Mouse (Mus musculus) stomach, embryonic 15.5 days (tissue): ENCODE results near the gene Rack1. TPM values are rescaled to one million over a fixed set of nuclear protein-coding genes. Genes with fewer than 3 reads are reported as not detected.
"Not testable (repeated sequence)": the region's sequence is repeated elsewhere in the genome, so short reads cannot be mapped to it uniquely, and the experiment has no call there.

Source experiments
- ATAC-seq: fragments of 200-750 bp; cut with Nextera tagmentation; 2 replicates; pipeline ENCODE4 v1.8.0; 2017; ENCODE audit warnings: low read depth, moderate number of reproducible peaks, moderate TSS enrichment; ENCODE audit not compliant: insufficient read depth, low FRiP score
- H3K27ac ChIP-seq: fragments of 300-500 bp; sonication (generic); 2 replicates; pipeline ENCODE4 v1.5.1; 2015; ENCODE audit warnings: mild to moderate bottlenecking, inconsistent platforms
- H3K27me3 ChIP-seq: fragments of 300-500 bp; sonication (generic); replicated peaks from 2 replicates; pipeline ENCODE4 v1.6.1; 2015; ENCODE audit warnings: inconsistent platforms
- H3K36me3 ChIP-seq: fragments of 300-500 bp; sonication (generic); 2 replicates; pipeline ENCODE4 v1.6.1; 2015; ENCODE audit warnings: inconsistent platforms
- H3K4me1 ChIP-seq: fragments of 300-500 bp; sonication (generic); 2 replicates; pipeline ENCODE4 v1.6.1; 2015; ENCODE audit warnings: inconsistent platforms
- H3K4me2 ChIP-seq: fragments of 300-500 bp; sonication (generic); 2 replicates; pipeline ENCODE4 v1.6.1; 2015; ENCODE audit warnings: mild to moderate bottlenecking, inconsistent platforms
- H3K4me3 ChIP-seq: fragments of 300-500 bp; sonication (generic); replicated peaks from 2 replicates; pipeline ENCODE4 v1.5.1; 2015; ENCODE audit warnings: inconsistent platforms
- H3K9ac ChIP-seq: fragments of 300-500 bp; sonication (generic); 2 replicates; pipeline ENCODE4 v1.6.1; 2015; ENCODE audit warnings: inconsistent platforms
- H3K9me3 ChIP-seq: fragments of 300-500 bp; sonication (generic); 2 replicates; pipeline ENCODE4 v1.6.1; 2016; ENCODE audit warnings: inconsistent platforms
- WGBS: fragments of 180-500 bp; shearing (Covaris S2); methylation state at CpG from one replicate; pipeline ENCODE4 v1.1.7; 2015; 5-methylcytosine and 5-hydroxymethylcytosine counted together
- polyA plus RNA-seq: library from polyadenylated mRNA; unstranded; fragments of >200 nt; fragmentation: Nextera tagmentation; extraction: Ambion mirVana; gene quantifications from 2 replicates; pipeline ENCODE4 v1.2.1, GENCODE M21; 2015

The Rack1 gene
- polyA plus RNA-seq, 1 experiment from 2014 or later: 732 TPM

GRCm38 (mm10) chr11:48809434-48809830 lies 9.3 kb downstream of the Rack1 start:
- no peaks in the 10 kb centered on the region for H3K27me3 ChIP-seq
- peaks cover 3% of the 10 kb centered on the region; the same call in 1 of the 2 replicates for H3K4me1 ChIP-seq
- H3K4me2 ChIP-seq: no peak overlapping the region
- no peak for ATAC-seq
- peaks cover 54% of the 10 kb centered on the region for H3K36me3 ChIP-seq
- no peak overlapping the region for H3K27ac ChIP-seq
- no peak overlapping the region for H3K9ac ChIP-seq
- WGBS: 51% methylated on average over 4 of the region's 4 CpGs
- no peaks in the 10 kb centered on the region for H3K9me3 ChIP-seq
- H3K4me3 ChIP-seq: no peak overlapping the region

- Histone ChIP-seq H3K4me1 (peaks cover 3% of the 10 kb centered on the region; the same call in 1 of the 2 replicates), H3K9me3 (no peaks in the 10 kb centered on the region), H3K27ac (no peak overlapping the region), H3K9ac (no peak overlapping the region), H3K4me3 (no peak overlapping the region), H3K4me2 (no peak overlapping the region), H3K36me3 (peaks cover 47% of the 10 kb centered on the region), H3K27me3 (no peaks in the 10 kb centered on the region)
- 81% methylated on average over 2 of the region's 2 CpGs for WGBS
- no peak for ATAC-seq
Measured at GRCm38 (mm10) chr11:48810142-48810541, 10.0 kb downstream of the Rack1 start.

GRCm38 (mm10) chr11:48813782-48814181 lies 13.7 kb downstream of the Rack1 start:
- H3K27ac ChIP-seq: no peak overlapping the region
- no peak overlapping the region for H3K4me3 ChIP-seq
- H3K9ac ChIP-seq: no peak overlapping the region
- no peak for ATAC-seq
- H3K27me3 ChIP-seq: no peaks in the 10 kb centered on the region
- peaks cover 22% of the 10 kb centered on the region for H3K36me3 ChIP-seq
- H3K4me2 ChIP-seq: no peak overlapping the region
- H3K9me3 ChIP-seq: no peaks in the 10 kb centered on the region
- peaks cover 18% of the 10 kb centered on the region for H3K4me1 ChIP-seq

- no peak overlapping the region for H3K27ac ChIP-seq
- no peak for ATAC-seq
- 68% methylated on average over 16 of the region's 16 CpGs for WGBS
- H3K4me3 ChIP-seq: peak overlapping the region; percentile 89
- H3K4me2 ChIP-seq: peak overlapping the region; percentile 87
- peak overlapping the region; percentile 22; the same call in 1 of the 2 replicates for H3K9ac ChIP-seq
- no peaks in the 10 kb centered on the region for H3K9me3 ChIP-seq
- no peaks in the 10 kb centered on the region for H3K27me3 ChIP-seq
- H3K36me3 ChIP-seq: peaks cover 15% of the 10 kb centered on the region
- H3K4me1 ChIP-seq: peaks cover 19% of the 10 kb centered on the region
Measured at GRCm38 (mm10) chr11:48815851-48816250, 15.7 kb downstream of the Rack1 start.

GRCm38 (mm10) chr11:48816281-48816781 lies 16.2 kb downstream of the Rack1 start:
- Histone ChIP-seq H3K9ac (peak overlapping the region; percentile 66), H3K4me1 (peaks cover 19% of the 10 kb centered on the region), H3K9me3 (no peaks in the 10 kb centered on the region), H3K27ac (peak overlapping the region; percentile 65), H3K36me3 (peaks cover 11% of the 10 kb centered on the region), H3K4me3 (peak overlapping the region; percentile 89), H3K4me2 (peak overlapping the region; percentile 87), H3K27me3 (no peaks in the 10 kb centered on the region)
- WGBS: 2% methylated on average over 22 of the region's 23 CpGs
- ATAC-seq: peak; percentile 4; the same call in 1 of the 2 replicates

- Histone ChIP-seq H3K9me3 (no peaks in the 10 kb centered on the region), H3K9ac (peak within 1 kb of the TSS; percentile 86), H3K27ac (peak within 1 kb of the TSS; percentile 99), H3K4me2 (peak within 1 kb of the TSS; percentile 87), H3K4me1 (peaks cover 19% of the 10 kb centered on the region), H3K36me3 (peaks cover 5% of the 10 kb centered on the region; the same call in 1 of the 2 replicates), H3K4me3 (peak within 1 kb of the TSS; percentile 89), H3K27me3 (no peaks in the 10 kb centered on the region)
- under 1% methylated on average over 72 of the region's 77 CpGs for WGBS
- ATAC-seq: peak; percentile 95
Measured at GRCm38 (mm10) chr11:48816800-48817665, 16.9 kb downstream of the Rack1 start, which contains the start of gene Trim41. TSS of gene Trim41 (minus strand) at chr11:48817353.

GRCm38 (mm10) chr11:48817794-48818193 lies 17.7 kb downstream of the Rack1 start:
- peak overlapping the region; percentile 99 for H3K27ac ChIP-seq
- no peaks in the 10 kb centered on the region for H3K36me3 ChIP-seq
- peak overlapping the region; percentile 86; the same call in 1 of the 2 replicates for H3K9ac ChIP-seq
- peak overlapping the region; percentile 56 for H3K4me2 ChIP-seq
- H3K4me1 ChIP-seq: peaks cover 19% of the 10 kb centered on the region
- WGBS: 4% methylated on average over 9 of the region's 9 CpGs
- no peaks in the 10 kb centered on the region for H3K9me3 ChIP-seq
- peak overlapping the region; percentile 89 for H3K4me3 ChIP-seq
- H3K27me3 ChIP-seq: no peaks in the 10 kb centered on the region
- ATAC-seq: no peak

GRCm38 (mm10) chr11:48818346-48818745 lies 18.2 kb downstream of the Rack1 start:
- H3K27me3 ChIP-seq: no peaks in the 10 kb centered on the region
- H3K4me1 ChIP-seq: peaks cover 19% of the 10 kb centered on the region
- H3K36me3 ChIP-seq: no peaks in the 10 kb centered on the region
- H3K27ac ChIP-seq: peak overlapping the region; percentile 99; the same call in 1 of the 2 replicates
- peak overlapping the region; percentile 89 for H3K4me3 ChIP-seq
- under 1% methylated on average over 16 of the region's 16 CpGs for WGBS
- no peaks in the 10 kb centered on the region for H3K9me3 ChIP-seq
- peak overlapping the region; percentile 86; the same call in 1 of the 2 replicates for H3K9ac ChIP-seq
- 0 out of 2 replicates have a peak, but pooled peaks have one; percentile 6 for ATAC-seq
- peak overlapping the region; percentile 56 for H3K4me2 ChIP-seq

- no peak overlapping the region for H3K4me2 ChIP-seq
- no peak overlapping the region for H3K9ac ChIP-seq
- no peaks in the 10 kb centered on the region for H3K36me3 ChIP-seq
- no peak for ATAC-seq
- H3K9me3 ChIP-seq: no peaks in the 10 kb centered on the region
- peaks cover 10% of the 10 kb centered on the region; the same call in 1 of the 2 replicates for H3K27me3 ChIP-seq
- H3K4me1 ChIP-seq: peaks cover 27% of the 10 kb centered on the region
- H3K4me3 ChIP-seq: no peak overlapping the region
- H3K27ac ChIP-seq: peak overlapping the region; percentile 23; the same call in 1 of the 2 replicates
- 68% methylated on average over 7 of the region's 7 CpGs for WGBS
Measured at GRCm38 (mm10) chr11:48819614-48820307, 19.6 kb downstream of the Rack1 start.

- Histone ChIP-seq H3K27me3 (peaks cover 10% of the 10 kb centered on the region; the same call in 1 of the 2 replicates), H3K9ac (no peak overlapping the region), H3K9me3 (no peaks in the 10 kb centered on the region), H3K36me3 (no peaks in the 10 kb centered on the region), H3K4me2 (no peak overlapping the region), H3K27ac (peak overlapping the region; percentile 23; the same call in 1 of the 2 replicates), H3K4me3 (no peak overlapping the region), H3K4me1 (peaks cover 26% of the 10 kb centered on the region)
- ATAC-seq: no peak
Measured at GRCm38 (mm10) chr11:48820308-48820674, 20.2 kb downstream of the Rack1 start.

GRCm38 (mm10) chr11:48821299-48821698 lies 21.2 kb downstream of the Rack1 start:
- not testable (repeated sequence) for H3K36me3 ChIP-seq, H3K9me3 ChIP-seq, H3K9ac ChIP-seq, H3K27ac ChIP-seq, H3K4me3 ChIP-seq, ATAC-seq, H3K4me2 ChIP-seq
- H3K27me3 ChIP-seq: peaks cover 10% of the 10 kb centered on the region; the same call in 1 of the 2 replicates
- H3K4me1 ChIP-seq: peaks cover 16% of the 10 kb centered on the region
- 85% methylated on average over 14 of the region's 14 CpGs for WGBS
